9 mouse cellular contexts compared by ENCODE assay signal in the genomic region with DNA sequence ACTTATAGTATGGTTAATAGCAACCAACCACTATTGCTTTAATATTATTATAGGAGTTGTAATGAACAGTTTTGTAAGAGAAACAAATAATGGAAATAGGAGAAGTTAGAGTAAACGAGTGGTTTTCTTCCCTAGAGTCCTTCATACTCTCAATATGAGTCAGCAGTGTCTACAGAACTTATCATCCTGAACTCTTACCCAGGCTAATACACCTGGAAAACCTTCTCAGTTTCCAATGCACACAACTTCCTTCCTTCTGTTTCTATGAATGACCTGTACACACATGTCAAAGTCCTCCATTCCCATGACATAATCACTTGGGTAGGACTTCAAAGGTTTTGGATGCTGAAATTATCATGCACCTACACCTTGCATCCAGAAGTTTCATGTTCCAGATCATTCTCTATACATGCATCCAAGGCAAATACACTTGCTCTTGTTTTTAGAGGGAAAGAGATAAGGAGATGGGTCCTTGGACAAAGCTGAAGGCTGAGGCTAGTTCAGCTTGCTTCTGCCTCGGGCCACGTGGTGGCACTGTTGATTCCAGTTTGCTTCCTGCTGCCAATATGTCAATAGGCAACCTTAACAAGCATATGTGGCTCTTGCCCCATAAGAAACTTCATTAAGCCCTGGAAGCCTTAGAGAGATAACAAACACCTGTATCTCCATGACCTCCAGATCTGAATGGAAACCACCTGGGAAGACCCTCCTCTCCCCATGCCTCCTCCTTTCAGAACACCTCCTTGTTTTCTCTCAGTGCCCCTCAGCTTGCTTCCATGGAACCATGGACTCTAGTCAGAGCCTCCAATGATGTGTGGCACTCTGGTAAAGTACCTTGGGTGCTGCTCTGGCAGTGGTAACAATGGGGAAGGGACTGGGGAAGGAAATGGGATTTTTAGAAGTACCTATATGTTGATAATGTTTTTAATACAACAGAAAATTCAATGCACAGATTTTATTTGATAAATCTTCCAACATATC.
DNase-seq lines count a peak whose midpoint lies in the region; ATAC-seq lines count a peak whose summit lies in the region.
"Had no signal": no experiment of that assay in that cellular context is flagged by ENCODE, and none has a peak within 500 bp of the region (broad histone marks: within the 10 kb centered on the region; RNA-seq: fewer than 3 reads in every experiment).

No protein-coding gene starts in this region.

- 20% methylated on average over 3 of the region's 3 CpGs for WGBS in large intestine, adult 2 months

- intact Hi-C loops in heart, postnatal 10 days (cut with DNase I) = loop anchor here (2.0 to 10.0 kb wide), 4 partner anchors 196 to 1700 kb away; no protein-coding TSS in a partner anchor

- no peak for ATAC-seq in monocyte, adult 5-6 weeks (replicated peaks; ENCODE audit: insufficient number of reproducible peaks, low FRiP score, low TSS enrichment, poor library complexity, severe bottlenecking)

- DNase-seq in ES-CJ7 (ENCODE audit: low read depth, low spot score) = peak; percentile 52
- peak; percentile 29 for DNase-seq in adrenal gland, adult 8-10 months
- peak; percentile 24 for DNase-seq in embryo, embryonic 11.5 days (ENCODE audit: low read depth, low spot score)
- DNase-seq in heart, postnatal 10 days = peak; percentile 67 to 69
- peak; percentile 13 for DNase-seq in large intestine, adult 2 months (ENCODE audit: low read depth, low spot score)
- DNase-seq in lung, postnatal 25 days (ENCODE audit: low spot score) = peak; percentile 71
- peak; percentile 64 to 75 for DNase-seq in right cerebral cortex, postnatal 10 days (ENCODE audit: low spot score in 2 of 2)
- DNase-seq: liver, embryonic 13.5 days had no signal

Comparison
In these comparisons a context has a peak if more than half of its experiments do, and no peak if none do; other contexts are left out.
1. DNase-seq: peak in every context shown above with its lines; median percentile 71 in lung, postnatal 25 days; 70 in right cerebral cortex, postnatal 10 days; 68 in heart, postnatal 10 days; 52 in ES-CJ7; 29 in adrenal gland, adult 8-10 months; 24 in embryo, embryonic 11.5 days; 13 in large intestine, adult 2 months.